Mouse (Mus musculus): ENCODE results near the gene Ccdc92. TPM values are rescaled to one million over a fixed set of nuclear protein-coding genes. Genes with fewer than 3 reads are reported as not detected.

Gene Ccdc92
- total RNA-seq (2017): 1.3 TPM in 1 of 2 replicates, not detected in the other

DNA sequence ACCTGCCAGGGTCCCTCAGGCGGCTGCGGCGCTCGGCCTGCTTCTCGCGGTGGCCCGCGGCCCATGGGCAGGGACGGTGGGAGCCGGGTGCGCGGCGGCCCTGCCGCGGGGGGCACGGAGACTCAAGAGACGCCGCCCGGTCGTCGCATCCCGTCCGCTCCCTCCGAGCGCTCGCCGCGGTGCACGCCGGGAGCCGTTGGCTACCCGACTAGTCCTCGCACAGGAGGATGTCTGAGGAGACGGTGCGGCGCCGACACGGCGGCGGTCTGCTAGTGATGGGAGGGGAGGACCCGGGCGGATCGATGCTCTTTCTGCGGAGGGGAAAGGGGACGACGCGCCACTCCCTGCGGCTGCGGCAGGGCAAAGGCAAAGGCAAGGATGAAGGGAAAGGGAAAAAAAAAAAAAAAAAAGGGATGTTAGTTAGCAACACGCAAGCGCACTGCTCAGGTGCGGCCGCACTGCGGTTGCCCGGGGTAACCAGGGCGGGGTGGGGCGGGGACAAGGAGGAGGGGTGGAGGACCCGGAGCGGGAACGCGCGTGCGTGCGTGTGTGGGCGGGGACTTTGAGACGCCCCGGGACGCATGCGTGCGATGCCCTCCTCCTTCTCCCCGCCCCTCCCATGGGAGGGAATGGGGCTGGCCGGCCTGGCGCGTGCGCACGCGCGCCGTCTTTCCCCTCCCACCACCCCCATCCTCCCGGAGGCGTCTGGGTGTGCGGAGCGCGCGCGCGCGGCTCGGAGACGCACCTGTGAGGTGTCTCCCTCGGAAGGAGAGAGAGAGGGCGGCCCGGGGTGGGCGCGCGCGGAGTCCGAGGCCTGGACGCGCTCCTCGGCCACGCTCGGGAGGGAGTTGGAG is at the start of gene Ccdc92, which contains the start of gene Zfp664:
Gene Ccdc92, minus strand, starts transcription at position 412 of the 854 bp plus-strand sequence.
Gene Zfp664, plus strand, starts transcription at position 679 of the 854 bp plus-strand sequence.
- ATAC-seq (replicated peaks in 1 of 2; ENCODE audit: insufficient read depth in 1 of 2, low FRiP score in 2 of 2, low TSS enrichment in 1 of 2, low read depth in 1 of 2, poor library complexity in 2 of 2, severe bottlenecking in 2 of 2): peak; percentile 86 to 92

DNA sequence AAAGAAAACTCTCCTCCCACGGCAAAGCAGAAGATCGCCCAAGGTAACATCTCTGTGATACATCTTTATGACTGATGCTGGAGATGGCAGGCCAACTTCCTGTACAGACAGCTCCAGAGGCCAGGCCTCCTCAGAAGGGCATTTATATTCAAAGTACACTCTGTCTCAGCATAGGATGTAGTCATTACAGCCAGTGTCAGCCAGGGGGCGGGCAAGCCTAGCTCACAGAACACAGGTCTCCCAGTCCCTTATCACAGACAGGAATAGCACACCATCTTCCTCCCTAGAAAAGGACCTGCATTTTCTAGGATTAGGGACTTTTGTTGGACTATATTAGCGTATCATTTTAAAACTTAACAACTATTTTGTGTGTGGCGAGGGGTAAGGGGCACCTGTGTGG is 46.6 kb upstream of the Ccdc92 start:
- ATAC-seq (replicated peaks in 1 of 2; ENCODE audit: insufficient read depth in 1 of 2, low FRiP score in 2 of 2, low TSS enrichment in 1 of 2, low read depth in 1 of 2, poor library complexity in 2 of 2, severe bottlenecking in 2 of 2): peak; percentile 73 to 88

GRCm38 (mm10) chr5:124906890-124907289 is 44.7 kb upstream of the Ccdc92 start:
- no peak for ATAC-seq (replicated peaks in 1 of 2; ENCODE audit: insufficient read depth in 1 of 2, low FRiP score in 2 of 2, low TSS enrichment in 1 of 2, low read depth in 1 of 2, poor library complexity in 2 of 2, severe bottlenecking in 2 of 2)

GRCm38 (mm10) chr5:124903852-124904251 is 41.6 kb upstream of the Ccdc92 start:
- no peak for ATAC-seq (replicated peaks in 1 of 2; ENCODE audit: insufficient read depth in 1 of 2, low FRiP score in 2 of 2, low TSS enrichment in 1 of 2, low read depth in 1 of 2, poor library complexity in 2 of 2, severe bottlenecking in 2 of 2)

GRCm38 (mm10) chr5:124902195-124902594 is 40.0 kb upstream of the Ccdc92 start:
- ATAC-seq (replicated peaks in 1 of 2; ENCODE audit: insufficient read depth in 1 of 2, low FRiP score in 2 of 2, low TSS enrichment in 1 of 2, low read depth in 1 of 2, poor library complexity in 2 of 2, severe bottlenecking in 2 of 2): no peak

GRCm38 (mm10) chr5:124901675-124902074 is 39.5 kb upstream of the Ccdc92 start:
- no peak for ATAC-seq (replicated peaks in 1 of 2; ENCODE audit: insufficient read depth in 1 of 2, low FRiP score in 2 of 2, low TSS enrichment in 1 of 2, low read depth in 1 of 2, poor library complexity in 2 of 2, severe bottlenecking in 2 of 2)

DNA sequence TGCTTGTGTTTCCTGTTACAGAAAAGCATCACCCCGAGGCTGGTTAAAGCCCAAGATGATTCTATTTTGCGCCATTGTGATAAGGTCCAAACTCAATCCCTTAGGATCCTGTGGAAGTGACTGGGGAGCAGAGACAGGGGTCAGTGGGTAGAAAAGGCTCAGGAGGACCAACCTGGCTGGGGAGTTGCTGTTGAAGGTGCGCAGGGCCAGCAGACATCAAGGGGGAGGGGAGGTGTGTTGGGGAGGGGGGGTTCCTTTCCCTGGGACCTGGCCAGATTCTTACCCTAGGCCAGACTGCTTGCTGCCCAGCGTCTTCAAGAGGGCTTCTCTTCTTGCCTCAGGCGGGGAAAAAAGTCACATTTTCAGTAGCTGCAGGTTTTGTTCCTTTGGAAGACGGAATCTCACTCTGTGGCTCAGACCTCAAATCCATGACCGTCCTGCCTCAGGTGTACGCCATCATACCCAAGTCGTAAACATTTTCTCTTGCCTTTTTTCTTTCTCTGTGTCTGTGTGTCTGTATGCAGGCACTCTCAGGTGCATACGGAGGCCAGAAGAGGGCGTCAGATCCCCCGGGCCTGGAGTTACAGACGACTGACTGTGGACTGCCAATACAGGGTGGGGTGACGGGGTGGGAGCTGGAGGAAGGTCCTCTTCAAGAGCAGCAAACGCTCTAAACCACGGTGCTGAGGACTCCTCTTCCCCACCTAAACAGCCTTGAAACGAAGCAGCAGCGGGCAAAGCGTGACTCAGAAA is 38.7 kb upstream of the Ccdc92 start:
- ATAC-seq (replicated peaks in 1 of 2; ENCODE audit: insufficient read depth in 1 of 2, low FRiP score in 2 of 2, low TSS enrichment in 1 of 2, low read depth in 1 of 2, poor library complexity in 2 of 2, severe bottlenecking in 2 of 2): no peak

- peak; percentile 77 to 88; a peak in 3 of 4 replicates for ATAC-seq (replicated peaks in 1 of 2; ENCODE audit: insufficient read depth in 1 of 2, low FRiP score in 2 of 2, low TSS enrichment in 1 of 2, low read depth in 1 of 2, poor library complexity in 2 of 2, severe bottlenecking in 2 of 2)
Measured at GRCm38 (mm10) chr5:124899945-124900631, 37.9 kb upstream of the Ccdc92 start.

DNA sequence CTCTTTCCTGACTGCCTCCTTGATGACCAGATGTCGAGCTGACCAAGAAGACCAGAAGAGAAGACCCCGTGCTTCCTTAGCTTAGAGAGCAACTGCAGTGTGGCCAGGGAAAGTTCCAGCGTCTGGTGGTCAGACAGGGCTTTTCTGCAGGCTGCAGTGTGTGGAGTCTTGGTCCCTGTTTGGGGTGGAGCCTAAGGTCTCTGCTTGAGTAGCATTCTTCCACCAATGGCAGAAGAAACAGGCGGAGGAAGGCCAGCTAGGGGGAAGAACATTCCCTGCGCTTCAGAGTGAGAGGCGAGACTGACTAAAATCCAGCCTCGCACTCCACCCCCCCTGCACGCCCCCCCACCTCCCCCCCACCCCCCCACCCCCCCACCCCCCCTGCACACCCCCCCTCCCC is 33.9 kb upstream of the Ccdc92 start:
- no peak for ATAC-seq (replicated peaks in 1 of 2; ENCODE audit: insufficient read depth in 1 of 2, low FRiP score in 2 of 2, low TSS enrichment in 1 of 2, low read depth in 1 of 2, poor library complexity in 2 of 2, severe bottlenecking in 2 of 2)

- ATAC-seq (replicated peaks in 1 of 2; ENCODE audit: insufficient read depth in 1 of 2, low FRiP score in 2 of 2, low TSS enrichment in 1 of 2, low read depth in 1 of 2, poor library complexity in 2 of 2, severe bottlenecking in 2 of 2): no peak
Measured at GRCm38 (mm10) chr5:124891921-124892370, 29.7 kb upstream of the Ccdc92 start.

- ATAC-seq (replicated peaks in 1 of 2; ENCODE audit: insufficient read depth in 1 of 2, low FRiP score in 2 of 2, low TSS enrichment in 1 of 2, low read depth in 1 of 2, poor library complexity in 2 of 2, severe bottlenecking in 2 of 2): no peak
Measured at GRCm38 (mm10) chr5:124888661-124889060, 26.4 kb upstream of the Ccdc92 start.

DNA sequence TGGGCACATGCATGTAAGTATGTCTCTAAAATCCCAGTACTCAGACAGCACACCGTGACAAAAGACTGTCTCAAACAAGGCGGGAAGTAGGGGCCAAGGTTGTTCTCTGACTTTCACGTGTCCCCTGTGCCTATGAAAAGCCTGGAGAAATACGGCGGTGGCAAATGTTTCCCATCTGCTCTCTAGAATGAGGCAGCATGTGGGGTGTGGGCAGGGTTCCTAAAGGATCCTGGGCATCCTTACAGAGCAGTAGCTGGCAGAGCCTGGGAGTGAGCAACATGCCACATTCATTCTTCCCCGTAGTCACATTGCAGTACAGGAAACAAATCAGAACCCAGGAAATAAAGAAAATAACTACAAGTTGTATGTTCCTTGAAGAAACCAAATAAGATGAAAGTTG is 21.7 kb upstream of the Ccdc92 start:
- ATAC-seq (replicated peaks in 1 of 2; ENCODE audit: insufficient read depth in 1 of 2, low FRiP score in 2 of 2, low TSS enrichment in 1 of 2, low read depth in 1 of 2, poor library complexity in 2 of 2, severe bottlenecking in 2 of 2): no peak

DNA sequence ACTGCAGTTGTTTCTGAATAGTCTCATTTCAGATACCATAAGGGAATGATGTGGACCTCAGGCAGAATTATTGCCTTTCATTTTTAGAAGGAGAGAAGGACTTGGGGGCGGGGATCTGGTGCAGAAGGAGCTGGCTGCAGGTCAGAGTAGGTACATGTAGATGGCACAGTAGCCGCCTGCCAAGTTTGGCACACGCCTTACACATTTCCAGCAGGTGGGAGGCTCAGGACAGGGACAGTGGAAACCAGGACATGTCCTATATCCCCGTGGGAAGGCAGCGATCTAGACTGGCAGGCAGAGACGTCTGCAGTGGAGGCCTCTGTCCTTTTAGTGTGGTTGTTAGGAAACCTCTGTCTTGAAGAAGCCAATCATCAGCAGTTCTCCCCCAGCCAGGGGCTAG is 17.6 kb upstream of the Ccdc92 start:
- no peak for ATAC-seq (replicated peaks in 1 of 2; ENCODE audit: insufficient read depth in 1 of 2, low FRiP score in 2 of 2, low TSS enrichment in 1 of 2, low read depth in 1 of 2, poor library complexity in 2 of 2, severe bottlenecking in 2 of 2)

- no peak for ATAC-seq (replicated peaks in 1 of 2; ENCODE audit: insufficient read depth in 1 of 2, low FRiP score in 2 of 2, low TSS enrichment in 1 of 2, low read depth in 1 of 2, poor library complexity in 2 of 2, severe bottlenecking in 2 of 2)
Measured at GRCm38 (mm10) chr5:124879251-124879650, 17.0 kb upstream of the Ccdc92 start.

GRCm38 (mm10) chr5:124873890-124874601 is 11.8 kb upstream of the Ccdc92 start:
- ATAC-seq (replicated peaks in 1 of 2; ENCODE audit: insufficient read depth in 1 of 2, low FRiP score in 2 of 2, low TSS enrichment in 1 of 2, low read depth in 1 of 2, poor library complexity in 2 of 2, severe bottlenecking in 2 of 2): no peak

GRCm38 (mm10) chr5:124873096-124873495 is 10.9 kb upstream of the Ccdc92 start:
- peak; percentile 90 to 93 for ATAC-seq (replicated peaks in 1 of 2; ENCODE audit: insufficient read depth in 1 of 2, low FRiP score in 2 of 2, low TSS enrichment in 1 of 2, low read depth in 1 of 2, poor library complexity in 2 of 2, severe bottlenecking in 2 of 2)

DNA sequence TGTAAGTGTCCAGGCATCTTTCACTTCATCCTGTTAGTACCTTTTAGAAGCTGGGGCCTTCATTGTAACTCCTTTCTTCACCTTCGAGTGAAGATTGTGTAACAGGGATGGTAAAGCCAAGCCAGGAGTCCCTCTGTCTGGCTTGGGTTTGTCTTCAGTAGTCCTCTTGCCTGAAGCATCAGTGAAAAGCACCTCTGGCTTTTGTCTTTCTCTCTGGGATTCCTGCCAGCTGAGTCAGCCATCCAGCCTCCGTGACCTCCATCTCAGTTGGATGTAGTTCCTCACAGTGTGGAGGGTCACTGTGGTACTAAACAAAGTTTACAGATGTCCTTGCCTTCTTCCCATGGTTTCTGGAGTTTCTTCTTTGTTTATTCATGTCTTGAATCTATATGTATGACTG is 9.8 kb upstream of the Ccdc92 start:
- no peak for ATAC-seq (replicated peaks in 1 of 2; ENCODE audit: insufficient read depth in 1 of 2, low FRiP score in 2 of 2, low TSS enrichment in 1 of 2, low read depth in 1 of 2, poor library complexity in 2 of 2, severe bottlenecking in 2 of 2)

Measured in hematopoietic stem cell, adult 5-6 weeks (primary cell).